Comparison of ENCODE assay signal across 7 mouse cellular contexts in the genomic region with DNA sequence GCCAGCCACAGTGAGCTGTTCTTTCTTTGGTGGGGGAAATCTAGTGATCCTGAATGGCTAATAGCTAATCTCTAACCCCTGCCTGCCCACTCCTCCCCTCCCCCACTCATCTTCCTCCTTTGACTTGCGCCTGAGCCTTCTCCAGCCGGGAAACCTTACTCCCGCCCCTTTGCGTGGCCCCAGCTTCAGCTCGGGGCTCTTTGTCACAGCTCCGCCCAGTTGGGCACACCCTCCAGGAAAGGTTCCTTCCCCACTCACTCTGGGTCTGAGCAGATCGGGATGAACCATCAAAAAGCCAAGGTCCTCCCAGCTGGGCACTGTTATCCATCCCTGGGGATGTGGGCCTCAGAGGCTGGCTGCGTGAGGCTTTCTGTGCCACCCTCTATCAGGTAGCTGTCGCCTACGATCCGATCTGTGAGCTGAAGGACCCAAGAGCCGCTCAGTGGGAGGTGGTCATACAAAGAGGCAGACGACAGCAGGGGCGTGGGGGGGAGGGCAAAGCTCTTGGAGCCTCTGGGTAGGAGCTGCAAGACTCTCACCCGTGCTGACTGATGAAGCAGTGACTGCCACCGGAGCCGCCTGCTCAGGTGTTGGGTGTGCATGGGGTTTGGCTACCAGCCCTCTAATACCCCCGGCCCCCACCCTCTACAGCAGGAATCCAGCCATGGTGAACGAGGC. TPM values are rescaled to one million over a fixed set of nuclear protein-coding genes. Genes with fewer than 3 reads are reported as not detected.
DNase-seq lines count a peak whose midpoint lies in the region; ATAC-seq and TF ChIP-seq lines count a peak whose summit lies in the region.

No protein-coding gene starts in this region.

- H3K27ac ChIP-seq in bone marrow macrophage, adult 2 months (ENCODE audit: insufficient read depth, low read depth, low read length): peak overlapping the region; percentile 85
- peak overlapping the region; percentile 81 for H3K27ac ChIP-seq in heart, embryonic 16.5 days (ENCODE audit: low read length)
- peak overlapping the region; percentile 89 for H3K27ac ChIP-seq in macrophage

- H3K4me2 ChIP-seq in heart, embryonic 16.5 days (ENCODE audit: low read depth, low read length): peak overlapping the region; percentile 80

- peak; percentile 14; the same call in 1 of the 2 replicates for ATAC-seq in heart, embryonic 16.5 days (replicated peaks; ENCODE audit: extremely low read depth, insufficient read depth, low FRiP score)

- DNase-seq in Muller cell, postnatal 12 days (ENCODE audit: inconsistent ontology term): peak; percentile 64
- DNase-seq in kidney, postnatal 25 days: peak; percentile 80 to 91
- DNase-seq in spleen, postnatal 36 days (ENCODE audit: low spot score in 2 of 2): peak; percentile 46 to 57

- peak overlapping the region; percentile 73 for H3K9ac ChIP-seq in heart, embryonic 16.5 days (ENCODE audit: low read length)

- under 1% methylated on average over 19 of the region's 19 CpGs for WGBS in heart, embryonic 16.5 days
- 2% methylated on average over 19 of the region's 19 CpGs for WGBS in macrophage (ENCODE audit: missing documents)

- H3K9me3 ChIP-seq in erythroblast, embryonic 14.5 days (ENCODE audit: control insufficient read depth, low read length): no peaks in the 10 kb centered on the region
- H3K9me3 ChIP-seq in heart, embryonic 16.5 days (replicated peaks; ENCODE audit: control insufficient read depth, low read length): no peaks in the 10 kb centered on the region

- no peaks in the 10 kb centered on the region for H3K27me3 ChIP-seq in erythroblast, embryonic 14.5 days (ENCODE audit: control insufficient read depth)
- no peaks in the 10 kb centered on the region for H3K27me3 ChIP-seq in heart, embryonic 16.5 days (ENCODE audit: control insufficient read depth, insufficient read depth, low read length)

- peak overlapping the region; percentile 79 for H3K4me3 ChIP-seq in bone marrow macrophage, adult 2 months (ENCODE audit: insufficient read depth, low read length)
- H3K4me3 ChIP-seq in erythroblast, embryonic 14.5 days (replicated peaks): peak overlapping the region; percentile 88
- H3K4me3 ChIP-seq in heart, embryonic 16.5 days (ENCODE audit: low read length): peak overlapping the region; percentile 60
- H3K4me3 ChIP-seq in macrophage (ENCODE audit: inconsistent target): peak overlapping the region; percentile 78

- TF ChIP-seq POLR2A in bone marrow macrophage, adult 2 months (IDR thresholded peaks at IDR 0.05; ENCODE audit: borderline replicate concordance, low read depth, low read length): no peak

- TF ChIP-seq CTCF in bone marrow macrophage, adult 2 months (IDR thresholded peaks at IDR 0.05; ENCODE audit: low read depth, low read length): no peak

- H3K4me1 ChIP-seq in bone marrow macrophage, adult 2 months (ENCODE audit: control insufficient read depth, insufficient read depth, low read length): peaks cover 25% of the 10 kb centered on the region
- H3K4me1 ChIP-seq in erythroblast, embryonic 14.5 days (ENCODE audit: control insufficient read depth): peaks cover 83% of the 10 kb centered on the region
- H3K4me1 ChIP-seq in heart, embryonic 16.5 days (ENCODE audit: control insufficient read depth, insufficient read depth, low read length): peaks cover 30% of the 10 kb centered on the region

- H3K36me3 ChIP-seq in erythroblast, embryonic 14.5 days (ENCODE audit: control insufficient read depth): peaks cover 42% of the 10 kb centered on the region
- H3K36me3 ChIP-seq in heart, embryonic 16.5 days (ENCODE audit: control insufficient read depth, insufficient read depth): peaks cover 5% of the 10 kb centered on the region; the same call in 1 of the 2 replicates
- H3K36me3 ChIP-seq in macrophage (ENCODE audit: inconsistent target): peaks cover 5% of the 10 kb centered on the region; the same call in 1 of the 2 replicates

- peaks cover 92% of the 10 kb centered on the region for H3K79me2 ChIP-seq in macrophage (ENCODE audit: inconsistent target)

RNA-seq across cellular contexts. Expression of gene Mthfr, which starts 2.2 kb away (rescaled TPM):
- polyA plus RNA-seq in bone marrow macrophage, adult 2 months (2012; ENCODE audit: insufficient read depth, insufficient read length, missing spikeins): 59.0 and 67.2 TPM in 2 replicates
- 1.9 and 2.8 TPM in 2 replicates for polyA plus RNA-seq in erythroblast, embryonic 14.5 days (2012)
- polyA plus RNA-seq in heart, embryonic 16.5 days (2015; fragmentation: Nextera tagmentation; extraction: Ambion mirVana): 11.7 and 13.9 TPM in 2 replicates
- total RNA-seq in macrophage (2018; cell fraction: chromatin; rRNA removed): 1,000 to 10,000 TPM in 8 of 26 experiments, 100 to 1,000 TPM in 18; 115 to 1,272 (median 620) TPM
- total RNA-seq in macrophage (2018; cell fraction: cytosol; rRNA removed): 100 to 1,000 TPM in 12 of 26 experiments, 10 to 100 TPM in 14; 23.2 to 246 (median 81.8) TPM
- total RNA-seq in macrophage (2018; cell fraction: nucleus; rRNA removed): 1,000 to 10,000 TPM in 2 of 26 experiments, 100 to 1,000 TPM in 24; 118 to 1,016 (median 437) TPM
- polyA plus RNA-seq in macrophage (2018): 23.2 to 110 TPM (median 45.0 TPM) in 3 replicates

RNA-seq across cellular contexts. Expression of gene Clcn6, which starts 2.5 kb away (rescaled TPM):
- 8.2 and 9.0 TPM in 2 replicates for polyA plus RNA-seq in bone marrow macrophage, adult 2 months (2012; ENCODE audit: insufficient read depth, insufficient read length, missing spikeins)
- polyA plus RNA-seq in erythroblast, embryonic 14.5 days (2012): 0.11 and 0.29 TPM in 2 replicates
- polyA plus RNA-seq in heart, embryonic 16.5 days (2015; fragmentation: Nextera tagmentation; extraction: Ambion mirVana): 6.8 and 7.1 TPM in 2 replicates
- total RNA-seq in macrophage (2018; cell fraction: chromatin; rRNA removed): 10 to 100 TPM; 27.8 to 95.4 (median 63.1) TPM
- 10 to 100 TPM in 22 of 26 experiments, 1 to 10 TPM in 4; 8.4 to 18.4 (median 13.2) TPM for total RNA-seq in macrophage (2018; cell fraction: cytosol; rRNA removed)
- 10 to 100 TPM; 33.8 to 86.0 (median 47.3) TPM for total RNA-seq in macrophage (2018; cell fraction: nucleus; rRNA removed)
- polyA plus RNA-seq in macrophage (2018): 9.4 to 11.3 TPM (median 9.5 TPM) in 3 replicates

RNA-seq across cellular contexts. Expression of gene Nppa, which starts 40.5 kb away (rescaled TPM):
- polyA plus RNA-seq in bone marrow macrophage, adult 2 months (2012; ENCODE audit: insufficient read depth, insufficient read length, missing spikeins): not detected in 2 replicates
- polyA plus RNA-seq in erythroblast, embryonic 14.5 days (2012): not detected in 2 replicates
- polyA plus RNA-seq in heart, embryonic 16.5 days (2015; fragmentation: Nextera tagmentation; extraction: Ambion mirVana): 4,431 and 6,649 TPM in 2 replicates
- not detected for total RNA-seq in macrophage (2018; cell fraction: chromatin; rRNA removed)
- total RNA-seq in macrophage (2018; cell fraction: cytosol; rRNA removed): not detected
- total RNA-seq in macrophage (2018; cell fraction: nucleus; rRNA removed): not detected
- not detected in 3 replicates for polyA plus RNA-seq in macrophage (2018)

RNA-seq across cellular contexts. Expression of gene Agtrap, which starts 46.8 kb away (rescaled TPM):
- 34.0 and 34.7 TPM in 2 replicates for polyA plus RNA-seq in bone marrow macrophage, adult 2 months (2012; ENCODE audit: insufficient read depth, insufficient read length, missing spikeins)
- 0.17 and 0.30 TPM in 2 replicates for polyA plus RNA-seq in erythroblast, embryonic 14.5 days (2012)
- 17.2 and 17.9 TPM in 2 replicates for polyA plus RNA-seq in heart, embryonic 16.5 days (2015; fragmentation: Nextera tagmentation; extraction: Ambion mirVana)
- 10 to 100 TPM in 23 of 26 experiments, 1 to 10 TPM in 3; 8.8 to 44.7 (median 18.2) TPM for total RNA-seq in macrophage (2018; cell fraction: chromatin; rRNA removed)
- total RNA-seq in macrophage (2018; cell fraction: cytosol; rRNA removed): 10 to 100 TPM; 29.5 to 60.2 (median 39.2) TPM
- 10 to 100 TPM; 19.2 to 45.2 (median 31.9) TPM for total RNA-seq in macrophage (2018; cell fraction: nucleus; rRNA removed)
- 19.8 to 35.9 TPM (median 33.6 TPM) in 3 replicates for polyA plus RNA-seq in macrophage (2018)

RNA-seq across cellular contexts. Expression of gene Nppb, which starts 55.5 kb away (rescaled TPM):
- polyA plus RNA-seq in bone marrow macrophage, adult 2 months (2012; ENCODE audit: insufficient read depth, insufficient read length, missing spikeins): not detected in 2 replicates
- polyA plus RNA-seq in erythroblast, embryonic 14.5 days (2012): not detected in 2 replicates
- polyA plus RNA-seq in heart, embryonic 16.5 days (2015; fragmentation: Nextera tagmentation; extraction: Ambion mirVana): 159 and 197 TPM in 2 replicates
- not detected for total RNA-seq in macrophage (2018; cell fraction: chromatin; rRNA removed)
- not detected for total RNA-seq in macrophage (2018; cell fraction: cytosol; rRNA removed)
- total RNA-seq in macrophage (2018; cell fraction: nucleus; rRNA removed): not detected
- polyA plus RNA-seq in macrophage (2018): not detected in 3 replicates

Comparison
In these comparisons a context has a peak if more than half of its experiments do, and no peak if none do; other contexts are left out.
1. Peak in every context shown above with its lines: DNase-seq, ATAC-seq, H3K4me3 ChIP-seq and H3K27ac ChIP-seq.
2. RNA of gene Nppa, which starts 40.5 kb away (polyA plus RNA-seq): 4,431 to 6,649 TPM in heart, embryonic 16.5 days; not detected in bone marrow macrophage, adult 2 months, not detected in erythroblast, embryonic 14.5 days and not detected in macrophage; every median in the first group is over 1,000 times any median in the second.